Mouse (Mus musculus): ENCODE data around the gene Olfr352. TPM values are rescaled to one million over a fixed set of nuclear protein-coding genes. Genes with fewer than 3 reads are reported as not detected.

Olfr352 gene
- total RNA-seq (2021) = not detected
- long read RNA-seq, experiment 1 = 0 reads
- long read RNA-seq, experiment 2 = 0 reads

- no peak for DNase-seq
These were observed at the start of gene Olfr352 for GRCm38 (mm10) chr2:36868160-36868559. Gene Olfr352, plus strand, starts transcription at chr2:36868460.

GRCm38 (mm10) chr2:36846010-36846409 lies 22.2 kb upstream of the Olfr352 start, which contains the start of gene Olfr350:
Gene Olfr350, plus strand, starts transcription at chr2:36846310.
- DNase-seq = no peak

GRCm38 (mm10) chr2:36862560-36862959 lies 5.7 kb upstream of the Olfr352 start, which contains the start of gene Olfr351:
Gene Olfr351, minus strand, starts transcription at chr2:36862660.
- DNase-seq = no peak

GRCm38 (mm10) chr2:36892836-36893235 lies 24.6 kb downstream of the Olfr352 start, which contains the start of gene Olfr353:
Gene Olfr353, minus strand, starts transcription at chr2:36892936.
- no peak for DNase-seq

DNA sequence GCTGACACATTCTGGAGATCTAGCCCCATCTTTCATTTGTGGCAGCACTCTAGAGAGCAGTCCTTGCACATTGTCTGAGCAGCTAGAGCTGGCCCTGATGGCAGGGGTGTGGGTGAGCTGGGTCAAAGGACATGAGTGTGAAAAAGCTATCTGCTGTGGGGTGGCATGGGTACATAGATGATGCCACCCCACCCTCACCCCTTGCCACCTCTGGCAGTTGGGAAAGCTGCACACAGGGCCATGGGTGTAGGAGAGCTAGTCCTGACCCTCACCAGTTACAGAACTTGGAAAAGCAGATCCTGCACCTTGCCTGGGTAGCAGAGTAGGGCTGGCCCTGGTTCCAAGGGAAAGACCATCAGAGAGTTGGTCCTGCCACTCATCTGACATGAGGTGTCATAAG lies 28.9 kb downstream of the Olfr352 start:
- no peak for DNase-seq

DNA sequence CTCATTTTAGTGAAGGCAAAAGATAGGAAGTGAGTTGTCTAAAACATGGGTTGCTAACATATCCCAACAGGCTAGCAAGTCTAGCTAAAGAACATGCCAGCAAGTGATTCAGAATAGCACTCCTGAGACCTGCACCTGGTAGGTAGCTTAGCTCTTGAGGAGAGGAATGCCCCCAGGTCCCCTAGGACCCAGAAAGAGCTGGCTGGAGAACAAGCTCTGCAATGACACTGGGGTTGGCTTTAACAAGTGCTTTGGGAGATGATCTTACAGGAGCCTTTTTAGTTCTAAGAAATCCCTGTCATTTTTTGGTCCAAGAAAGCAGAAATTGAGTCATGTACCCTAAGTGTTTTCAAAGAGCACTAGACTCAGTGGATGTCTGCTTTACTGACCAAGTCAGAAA lies 37.1 kb downstream of the Olfr352 start, which contains the start of gene Olfr354:
Gene Olfr354, plus strand, starts transcription at position 301 of the 400 bp plus-strand sequence.
- no peak for DNase-seq

Other genes starting within 250 kb of the Olfr352 start
- gene Olfr345, start 228.4 kb upstream of the Olfr352 start, total RNA-seq (2021) = not detected
- gene Olfr346, start 182.7 kb upstream of the Olfr352 start, total RNA-seq (2021) = not detected
- not detected for gene Olfr347, start 136.6 kb upstream of the Olfr352 start, total RNA-seq (2021)
- gene Olfr348, start 84.2 kb upstream of the Olfr352 start, total RNA-seq (2021) = not detected
- gene Olfr50, start 77.9 kb upstream of the Olfr352 start, total RNA-seq (2021) = not detected
- not detected for gene Olfr3, start 51.4 kb upstream of the Olfr352 start, total RNA-seq (2021)
- gene Olfr350, start 22.1 kb upstream of the Olfr352 start, total RNA-seq (2021) = not detected
- not detected for gene Olfr351, start 5.8 kb upstream of the Olfr352 start, total RNA-seq (2021)
- gene Olfr353, start 24.5 kb downstream of the Olfr352 start, total RNA-seq (2021) = not detected
- gene Olfr354, start 37.2 kb downstream of the Olfr352 start, total RNA-seq (2021) = not detected
- not detected for gene Olfr355, start 60.4 kb downstream of the Olfr352 start, total RNA-seq (2021)
- gene Olfr356, start 68.7 kb downstream of the Olfr352 start, total RNA-seq (2021) = not detected
- not detected for gene Olfr357, start 125.4 kb downstream of the Olfr352 start, total RNA-seq (2021)
- not detected for gene Olfr358, start 140.9 kb downstream of the Olfr352 start, total RNA-seq (2021)
- not detected for gene Olfr360, start 197.3 kb downstream of the Olfr352 start, total RNA-seq (2021)
- gene Olfr361, start 220.8 kb downstream of the Olfr352 start, total RNA-seq (2021) = not detected
- not detected for gene Olfr362, start 249.4 kb downstream of the Olfr352 start, total RNA-seq (2021)